Mouse (Mus musculus): ENCODE measurements around the gene Ildr1.

DNA sequence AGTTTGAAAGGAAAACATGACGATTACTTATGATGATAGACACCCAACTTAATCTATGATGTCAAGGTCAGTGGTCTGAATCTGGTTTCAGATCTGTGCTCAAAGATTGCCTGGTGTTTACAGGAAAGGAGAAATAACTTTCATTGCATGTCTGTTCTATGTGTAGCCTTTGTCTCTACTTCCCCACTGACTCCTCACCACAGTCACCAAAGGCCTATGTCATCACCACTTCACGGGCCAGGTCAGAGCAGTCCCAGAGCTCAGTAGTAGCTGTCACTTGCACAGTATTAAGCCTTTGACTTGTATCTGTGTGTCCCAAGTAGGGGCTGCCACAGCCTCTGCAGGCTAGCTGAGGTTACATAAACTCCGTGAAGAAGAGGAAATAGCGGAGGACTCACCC, 23.7 kb downstream of the Ildr1 start:
- TF ChIP-seq CTCF (IDR thresholded peaks at IDR 0.05; ENCODE audit: low read depth, low read length) (no peak), GATA2 (IDR thresholded peaks at IDR 0.05; ENCODE audit: borderline replicate concordance, low read depth, low read length) (no peak), TAL1 (conservative IDR thresholded peaks at IDR 0.05; ENCODE audit: low read depth, low read length) (no peak)
